Mouse (Mus musculus) small intestine, adult 2 months (tissue): ENCODE data around the gene Dlx5.

Experiments used
- CTCF ChIP-seq: fragments of 200-500 bp; IDR thresholded peaks from 2 replicates; pipeline ENCODE4 v1.5.1; 2012; ENCODE audit warnings: low read depth, mild to moderate bottlenecking, control low read depth, inconsistent platforms, low read length, moderate library complexity, mixed read lengths; ENCODE audit not compliant: insufficient replicate concordance, insufficient read length; ENCODE audit errors: extremely low read depth
- POLR2A ChIP-seq: fragments of 200-500 bp; IDR thresholded peaks from 2 replicates; pipeline ENCODE4 v1.6.1; 2012; ENCODE audit warnings: low read depth, mild to moderate bottlenecking, control low read depth, inconsistent platforms, low read length, moderate library complexity

- no peak for TF ChIP-seq CTCF
- TF ChIP-seq POLR2A, result no peak
Observed at GRCm38 (mm10) chr6:6876731-6877130, 5.2 kb downstream of the Dlx5 start.
